Mouse (Mus musculus) kidney, adult 2 months (tissue): ENCODE data around the gene Mecom. TPM values are rescaled to one million over a fixed set of nuclear protein-coding genes. Genes with fewer than 3 reads are reported as not detected.
A peak's percentile ranks its signal among the peaks of the same experiment; 100 is the strongest.

Source experiments
- DNase-seq: peaks from one replicate; pipeline ENCODE4 v3.0.0; 2021
- H3K27ac ChIP-seq: fragments of 200-500 bp; 2 replicates; pipeline ENCODE4 v1.5.1; 2012; ENCODE audit warnings: low read depth, low read length, control low read depth, inconsistent platforms; ENCODE audit not compliant: insufficient read depth
- H3K27me3 ChIP-seq: fragments of 200-500 bp; replicated peaks from 2 replicates; pipeline ENCODE4 v1.6.1; 2012; ENCODE audit warnings: mild to moderate bottlenecking, moderate library complexity, low read length, inconsistent platforms; ENCODE audit not compliant: control insufficient read depth, insufficient read depth
- H3K36me3 ChIP-seq: fragments of 200-500 bp; 2 replicates; pipeline ENCODE4 v1.6.1; 2012; ENCODE audit warnings: mild to moderate bottlenecking, moderate library complexity, low read length, inconsistent platforms; ENCODE audit not compliant: control insufficient read depth, insufficient read depth
- H3K4me1 ChIP-seq: fragments of 200-500 bp; 2 replicates; pipeline ENCODE4 v1.6.1; 2011; ENCODE audit warnings: low read length; ENCODE audit not compliant: control insufficient read depth, insufficient read depth
- H3K4me3 ChIP-seq: fragments of 200-500 bp; 2 replicates; pipeline ENCODE4 v1.5.1; 2011; ENCODE audit warnings: mild to moderate bottlenecking, low read depth, low read length, control low read depth; ENCODE audit not compliant: insufficient read depth
- CTCF ChIP-seq: fragments of 200-500 bp; conservative IDR thresholded peaks from 2 replicates; pipeline ENCODE4 v1.5.1; 2011; ENCODE audit warnings: low read depth, mild to moderate bottlenecking, control low read depth, low read length, moderate library complexity, mixed read lengths; ENCODE audit not compliant: insufficient read depth, insufficient read length
- POLR2A ChIP-seq: fragments of 200-500 bp; IDR thresholded peaks from one replicate; pipeline ENCODE4 v1.6.1; 2011; ENCODE audit warnings: low read depth, low read length, control low read depth
- WGBS: fragments of 180-500 bp; shearing (Covaris S2); methylation state at CpG from one replicate; pipeline ENCODE4 v1.1.7; 2018; 5-methylcytosine and 5-hydroxymethylcytosine counted together
- polyA plus RNA-seq: library from polyadenylated mRNA; depleted of rRNA; stranded (reverse); fragments of >200 nt; gene quantifications from 2 replicates; pipeline ENCODE4 v1.2.3, GENCODE M21; 2012

Gene Mecom
- polyA plus RNA-seq, 1 experiment, result 12.9 TPM

- TF ChIP-seq CTCF (no peak), POLR2A (no peak)
- Histone ChIP-seq H3K27ac (peak overlapping the region; percentile 19; the same call in 1 of the 2 replicates), H3K4me3 (no peak overlapping the region), H3K4me1 (peaks cover 6% of the 10 kb centered on the region), H3K27me3 (no peaks in the 10 kb centered on the region), H3K36me3 (no peaks in the 10 kb centered on the region)
- WGBS, result 45% methylated on average over 15 of the region's 15 CpGs
- no peak for DNase-seq
Observed at GRCm38 (mm10) chr3:30453546-30454455, 94.0 kb downstream of the Mecom start.

DNA sequence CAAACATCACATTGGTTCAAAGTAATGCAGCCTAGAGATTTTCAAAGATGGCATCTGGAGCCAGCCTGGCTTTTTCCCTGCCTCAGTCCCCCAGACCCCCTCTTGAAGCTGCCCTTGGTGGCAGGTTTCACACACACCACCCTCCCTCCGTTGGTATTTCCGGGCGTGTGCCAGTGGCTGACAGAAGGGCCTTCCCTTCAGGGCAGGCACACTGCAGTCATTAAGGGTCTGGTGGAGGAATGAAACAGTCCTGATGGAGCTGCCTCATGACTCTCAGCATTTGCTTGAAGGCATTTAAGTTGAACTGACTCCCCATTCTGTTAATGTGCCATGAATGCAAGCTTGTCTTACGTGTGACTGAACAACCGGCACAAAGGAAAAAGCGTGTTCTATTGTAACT lies 94.8 kb downstream of the Mecom start:
- peak overlapping the region; percentile 17 for H3K27ac ChIP-seq

DNA sequence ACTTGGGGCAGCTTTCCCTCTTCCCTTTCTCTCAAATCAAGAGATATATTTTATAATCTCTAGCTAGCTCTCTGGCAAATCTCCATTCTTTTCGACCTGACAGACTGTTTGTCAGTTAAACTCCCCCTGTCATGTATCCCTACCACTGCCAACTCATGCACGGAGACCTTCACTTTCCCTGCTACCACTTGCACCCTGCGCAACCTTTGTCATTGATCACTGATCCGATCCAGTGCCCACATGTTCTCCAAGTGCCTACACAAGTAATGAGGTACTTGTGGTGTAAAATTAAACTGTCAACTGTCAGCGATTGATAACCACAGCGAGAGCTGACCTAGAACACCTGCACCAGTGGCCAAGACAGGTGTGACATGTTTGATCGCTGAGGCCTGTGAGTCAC lies 95.3 kb downstream of the Mecom start:
- peak overlapping the region; percentile 17 for H3K27ac ChIP-seq
- H3K27me3 ChIP-seq, result no peaks in the 10 kb centered on the region
- H3K4me1 ChIP-seq, result peaks cover 6% of the 10 kb centered on the region
- H3K4me3 ChIP-seq, result no peak overlapping the region
- no peaks in the 10 kb centered on the region for H3K36me3 ChIP-seq
- no peak for TF ChIP-seq POLR2A
- no peak for TF ChIP-seq CTCF
- DNase-seq, result no peak
- 41% methylated on average over 7 of the region's 7 CpGs for WGBS

More for the DNA sequence above, 94.8 kb downstream of the Mecom start:
- H3K4me1 ChIP-seq, result peaks cover 6% of the 10 kb centered on the region
- WGBS, result 61% methylated on average over 6 of the region's 6 CpGs
- H3K36me3 ChIP-seq, result no peaks in the 10 kb centered on the region
- DNase-seq, result peak; percentile 35
- no peak overlapping the region for H3K4me3 ChIP-seq
- TF ChIP-seq POLR2A, result no peak
- no peak for TF ChIP-seq CTCF
- H3K27me3 ChIP-seq, result no peaks in the 10 kb centered on the region

- 40% methylated on average over 10 of the region's 10 CpGs for WGBS
Observed at GRCm38 (mm10) chr3:30450206-30450965, 97.4 kb downstream of the Mecom start.

DNA sequence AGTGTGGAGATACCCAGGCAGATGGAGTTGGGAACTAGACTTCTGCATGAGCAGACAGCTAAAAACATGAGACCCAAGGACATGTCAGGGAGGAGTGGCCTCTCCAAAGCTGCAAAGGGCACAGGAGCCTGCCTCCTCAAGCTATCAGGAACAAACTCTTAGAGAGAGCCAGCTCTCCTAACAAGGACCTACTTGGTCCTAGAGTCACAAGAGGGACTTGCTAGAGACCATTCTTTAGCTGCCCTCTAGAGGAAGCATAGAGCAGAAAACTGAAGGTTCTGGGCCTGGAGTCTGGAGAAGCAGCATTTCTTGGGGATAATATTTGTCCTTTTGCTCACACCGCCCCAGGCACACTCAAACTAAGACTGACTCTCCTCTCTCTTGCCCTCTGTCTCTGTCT lies 99.2 kb downstream of the Mecom start:
- TF ChIP-seq POLR2A (no peak), CTCF (no peak; the same call in 1 of the 2 replicates)
- Histone ChIP-seq H3K27me3 (no peaks in the 10 kb centered on the region; the same call in 1 of the 2 replicates), H3K4me1 (peaks cover 17% of the 10 kb centered on the region), H3K27ac (peak overlapping the region; percentile 72; the same call in 1 of the 2 replicates), H3K36me3 (no peaks in the 10 kb centered on the region), H3K4me3 (no peak overlapping the region)
- DNase-seq, result peak; percentile 56
- 76% methylated on average over 1 of the region's 1 CpGs for WGBS

More at GRCm38 (mm10) chr3:30450206-30450965, 97.4 kb downstream of the Mecom start:
- no peak overlapping the region for H3K4me3 ChIP-seq
- H3K36me3 ChIP-seq, result no peaks in the 10 kb centered on the region
- no peaks in the 10 kb centered on the region for H3K27me3 ChIP-seq
- peak; percentile 67 for DNase-seq
- peak overlapping the region; percentile 67 for H3K27ac ChIP-seq
- no peak for TF ChIP-seq POLR2A
- no peak for TF ChIP-seq CTCF
- peaks cover 17% of the 10 kb centered on the region for H3K4me1 ChIP-seq

DNA sequence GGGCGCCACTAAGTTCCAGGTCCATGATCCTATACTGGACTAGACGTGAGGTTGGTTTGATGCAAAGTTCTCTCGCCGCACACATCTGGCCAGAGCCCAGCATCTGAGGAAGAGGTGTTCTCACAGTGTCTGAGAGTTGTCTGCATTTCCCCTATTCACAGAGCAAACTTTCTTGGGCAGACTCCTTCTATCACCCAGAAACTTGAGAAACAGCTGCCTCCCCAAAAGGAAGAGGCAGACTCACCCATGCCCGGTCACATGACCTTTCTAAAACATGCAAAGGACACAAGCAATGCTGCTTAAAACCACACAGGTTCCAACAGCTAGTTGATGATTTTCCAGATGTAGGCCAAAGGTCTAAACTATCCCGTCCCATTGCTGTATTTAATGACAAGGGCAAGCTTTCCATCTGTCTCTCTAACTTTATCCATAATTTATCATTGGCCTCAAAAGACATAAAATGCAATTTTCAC lies 101.8 kb downstream of the Mecom start:
- H3K4me1 ChIP-seq, result peaks cover 17% of the 10 kb centered on the region
- DNase-seq, result peak; percentile 86
- 56% methylated on average over 6 of the region's 6 CpGs for WGBS
- peak overlapping the region; percentile 14 for H3K27ac ChIP-seq
- no peaks in the 10 kb centered on the region for H3K36me3 ChIP-seq
- TF ChIP-seq POLR2A (no peak), CTCF (no peak)
- no peaks in the 10 kb centered on the region; the same call in 1 of the 2 replicates for H3K27me3 ChIP-seq
- H3K4me3 ChIP-seq, result no peak overlapping the region
